Mouse (Mus musculus) left cerebral cortex, adult 9 months (tissue): Measurements from ENCODE around the gene Dcaf17.

Experiments
- DNase-seq, 2 experiments: peaks; one replicate each; pipeline ENCODE4 v3.0.0; 2022; ENCODE audit warnings: low spot score in 2 of 2

Dcaf17 gene

DNA sequence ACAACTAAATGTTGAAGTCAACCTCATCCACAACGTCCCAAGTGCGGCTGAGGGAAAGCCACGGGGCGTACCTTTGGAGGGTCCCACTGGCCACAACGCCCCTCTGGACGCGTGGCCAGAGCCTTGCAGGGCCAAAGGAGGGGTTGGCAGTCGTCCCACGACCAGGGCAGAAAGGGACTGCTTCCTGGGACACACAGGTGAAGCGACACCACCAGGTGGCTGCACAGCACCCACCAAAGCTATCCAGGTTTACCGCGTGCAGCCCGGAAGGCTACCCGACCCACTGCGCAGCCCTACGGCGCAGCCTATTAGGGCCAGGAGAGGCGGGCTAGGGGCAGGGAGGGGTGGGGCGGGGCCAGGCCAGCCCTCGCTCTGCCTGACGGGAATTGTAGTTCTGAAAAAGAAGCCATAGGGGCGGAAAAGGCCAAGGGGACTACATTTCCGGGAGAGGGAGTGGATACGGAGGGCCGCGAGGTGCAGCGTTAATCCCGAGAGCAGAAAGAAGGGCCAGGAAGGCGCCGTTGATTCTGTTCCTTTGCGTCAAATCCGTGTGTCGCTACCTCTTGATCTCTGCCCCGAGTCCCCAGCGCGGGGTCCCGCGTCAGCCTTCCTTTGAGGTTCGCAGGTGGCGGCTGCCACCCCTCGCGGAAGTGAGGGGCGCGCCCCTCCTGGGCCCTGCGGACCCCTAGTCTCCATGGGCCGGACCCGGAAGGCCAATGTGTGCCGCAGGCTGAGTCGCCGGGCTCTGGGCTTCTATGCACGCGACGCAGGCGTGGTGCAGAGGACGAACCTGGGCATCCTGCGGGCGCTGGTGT is at the start of gene Dcaf17, which contains the start of gene Mettl8:
Dcaf17 (plus strand) TSS at position 29 of the 815 bp plus-strand sequence.
Mettl8 (minus strand) TSS at position 284 of the 815 bp plus-strand sequence.
- peak; percentile 73 to 89 for DNase-seq

DNA sequence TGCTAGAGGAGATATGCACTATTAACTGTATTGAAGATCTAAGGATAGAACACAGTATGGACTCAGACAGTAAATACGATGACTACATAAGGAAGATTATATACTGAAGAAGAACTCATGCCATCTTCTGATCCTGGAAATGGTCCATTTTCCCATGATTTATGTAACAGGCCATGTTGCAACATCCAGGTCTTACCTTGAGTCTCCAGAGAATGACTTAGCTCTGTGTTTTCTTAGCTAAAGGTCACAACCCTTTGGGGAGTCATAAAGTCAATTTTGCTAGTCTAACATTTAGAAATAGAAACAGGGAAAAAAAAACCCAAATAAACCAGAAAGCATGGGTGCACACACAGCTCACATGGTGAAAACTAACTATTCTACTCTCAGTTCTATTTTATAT is 43.3 kb upstream of the Dcaf17 start:
- DNase-seq: no peak

DNA sequence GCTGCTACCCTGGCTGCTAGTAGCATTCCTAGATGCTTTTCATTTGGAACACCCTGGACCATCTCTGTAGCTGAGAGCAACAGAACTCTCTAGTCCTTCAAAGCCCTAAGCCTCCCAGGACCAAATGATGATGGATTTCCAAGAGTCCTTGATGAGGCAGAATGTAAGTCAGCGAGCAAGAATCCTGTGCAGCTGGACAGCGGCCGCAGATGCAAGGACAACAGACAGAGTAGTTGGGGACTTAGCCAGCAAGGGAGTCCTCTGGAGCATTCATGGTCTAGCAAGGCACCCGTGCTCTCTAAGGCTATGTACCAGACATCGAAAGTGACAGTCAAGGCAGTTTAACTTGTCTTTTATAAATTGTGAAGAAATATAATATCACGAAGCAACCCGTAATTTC is 41.6 kb upstream of the Dcaf17 start:
- DNase-seq: no peak

DNA sequence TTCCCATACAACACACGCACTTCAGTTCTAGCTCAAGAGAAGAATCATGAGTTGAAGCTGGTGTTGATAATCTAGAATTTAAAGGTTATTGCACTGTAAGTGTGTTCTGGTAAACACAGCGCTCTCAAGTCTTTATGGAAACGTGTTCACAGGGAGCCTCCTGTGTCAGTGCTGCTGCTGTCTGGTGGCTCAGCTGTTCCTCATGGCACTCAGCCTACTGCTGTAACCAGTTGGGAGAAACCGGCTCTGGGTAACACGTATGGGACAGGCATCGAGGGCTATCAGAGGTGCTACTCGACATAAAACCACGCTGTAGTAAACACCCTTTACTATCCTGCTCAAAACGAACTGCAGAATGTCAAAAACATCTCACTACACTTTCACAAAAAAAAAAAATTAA is 35.9 kb upstream of the Dcaf17 start:
- no peak for DNase-seq

DNA sequence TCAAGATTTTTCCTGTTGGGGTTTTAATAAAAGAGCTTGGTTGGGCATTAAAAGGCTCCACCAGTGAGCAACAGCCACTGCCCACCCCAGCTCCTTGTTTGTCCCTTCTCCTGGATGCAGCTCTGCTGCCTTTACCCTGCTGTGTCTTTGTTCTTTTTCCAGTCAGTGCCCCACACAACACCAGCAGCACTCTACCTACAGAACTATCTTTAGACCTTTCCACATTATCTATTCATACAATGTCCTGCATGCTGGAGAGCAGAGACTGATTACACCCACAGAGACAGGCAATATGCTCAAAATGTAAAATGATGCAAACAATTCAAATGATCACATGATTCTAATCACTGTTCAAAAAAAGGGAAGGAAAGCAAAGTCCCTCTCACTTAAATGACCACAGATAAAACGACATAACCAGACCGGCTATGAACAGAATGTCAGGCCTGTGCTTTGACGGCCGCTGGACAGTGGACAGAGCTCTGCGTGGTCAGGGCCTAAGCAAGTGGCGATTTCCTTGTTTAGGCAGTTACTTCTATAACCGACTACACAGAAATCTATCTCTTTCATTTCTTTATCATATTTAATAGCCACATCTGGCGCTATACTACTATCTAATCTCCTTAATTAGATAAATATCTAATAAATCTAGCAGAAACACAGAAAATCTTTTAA is 35.3 kb upstream of the Dcaf17 start:
- DNase-seq: no peak

DNA sequence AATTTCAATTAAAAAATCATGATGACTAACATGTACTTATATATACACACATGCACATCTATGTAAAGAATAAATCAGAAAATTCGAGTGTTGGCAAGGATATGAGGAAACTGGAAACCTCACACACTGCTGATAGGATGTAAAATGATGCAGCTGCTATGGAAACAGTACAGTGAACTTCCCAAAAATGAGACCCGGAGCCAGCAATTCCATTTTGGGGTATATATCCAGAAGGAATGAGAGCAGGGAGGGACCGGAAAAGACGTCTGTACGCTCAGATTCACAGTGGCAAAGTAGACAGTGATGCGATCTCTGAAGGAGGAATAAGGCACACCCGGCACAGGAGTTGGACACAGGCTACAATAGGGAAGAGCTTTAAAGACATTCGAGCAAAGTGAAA is 34.5 kb upstream of the Dcaf17 start:
- no peak for DNase-seq

DNA sequence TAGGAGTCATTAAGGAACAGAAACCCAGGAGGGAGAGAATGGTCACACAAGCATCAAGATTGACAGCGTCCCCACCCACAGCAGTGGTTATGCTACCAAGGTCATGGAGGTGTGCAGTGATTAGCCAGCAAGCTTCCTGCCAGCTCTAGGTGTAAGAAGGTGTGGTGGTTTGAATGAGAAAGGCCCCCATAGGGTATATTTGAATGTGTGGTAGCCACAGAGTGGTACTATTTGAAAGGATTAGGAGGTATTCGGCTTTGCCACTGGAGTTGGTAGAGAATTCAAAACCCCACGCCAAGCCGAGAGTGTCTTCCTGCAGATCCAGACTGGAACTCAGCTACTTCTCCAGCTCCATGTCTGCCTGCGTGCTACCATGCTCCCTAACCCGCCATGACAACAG is 32.1 kb upstream of the Dcaf17 start:
- no peak for DNase-seq

DNA sequence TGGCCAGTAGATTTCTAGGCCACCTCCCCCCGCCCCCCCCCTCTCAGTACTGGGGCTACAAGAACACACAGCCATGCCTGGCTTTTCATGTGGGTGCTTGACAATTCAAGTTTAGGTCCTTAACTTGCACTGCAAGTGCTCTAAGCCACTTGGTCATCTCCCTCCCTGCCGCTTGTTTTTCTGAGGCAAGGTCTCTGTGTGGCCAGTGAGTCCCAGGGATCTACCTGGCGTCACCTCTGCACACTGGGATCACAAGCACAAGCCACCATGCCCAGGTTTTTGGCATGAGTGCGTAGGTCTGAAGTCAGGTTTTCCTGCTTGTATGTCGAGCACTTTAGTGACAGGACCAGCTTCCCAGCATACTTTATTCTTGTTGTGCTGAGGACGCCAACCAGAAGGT is 31.1 kb upstream of the Dcaf17 start:
- DNase-seq: no peak

DNA sequence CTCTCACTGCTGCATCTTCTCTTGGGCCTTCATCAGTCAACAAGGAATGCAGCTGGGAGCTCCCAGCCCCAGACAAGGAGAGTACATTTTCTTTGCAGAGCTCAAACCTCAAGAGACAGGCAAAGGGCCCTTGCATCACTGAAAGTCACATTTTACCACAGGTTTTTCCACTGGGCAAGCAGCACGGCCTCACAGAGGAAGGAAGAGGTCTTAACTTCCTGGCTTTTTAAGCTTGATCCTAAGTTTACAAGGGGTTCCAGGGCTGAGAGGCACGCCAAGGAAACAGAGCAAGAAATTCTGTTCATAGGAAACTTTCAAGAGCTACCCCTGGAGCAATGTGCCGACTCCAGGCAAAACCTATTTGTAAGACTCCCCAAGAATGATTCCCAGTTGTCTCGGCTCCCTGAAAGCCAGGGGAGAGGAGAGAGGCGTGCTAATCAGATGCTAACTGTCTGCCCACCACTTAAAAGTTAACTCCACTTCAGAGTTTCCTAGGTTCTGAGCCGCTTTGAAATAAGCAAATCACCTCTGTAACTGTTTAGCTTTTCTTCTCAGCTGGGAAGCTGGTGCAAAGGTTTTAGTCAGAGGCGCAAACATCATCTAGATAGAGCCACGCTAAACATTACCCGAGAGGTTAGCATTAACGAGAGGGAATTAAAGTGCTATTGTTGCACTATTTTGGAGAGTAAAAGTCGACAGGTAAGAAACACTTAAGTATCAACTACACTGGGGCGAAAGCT is 29.4 kb upstream of the Dcaf17 start:
- DNase-seq: no peak

DNA sequence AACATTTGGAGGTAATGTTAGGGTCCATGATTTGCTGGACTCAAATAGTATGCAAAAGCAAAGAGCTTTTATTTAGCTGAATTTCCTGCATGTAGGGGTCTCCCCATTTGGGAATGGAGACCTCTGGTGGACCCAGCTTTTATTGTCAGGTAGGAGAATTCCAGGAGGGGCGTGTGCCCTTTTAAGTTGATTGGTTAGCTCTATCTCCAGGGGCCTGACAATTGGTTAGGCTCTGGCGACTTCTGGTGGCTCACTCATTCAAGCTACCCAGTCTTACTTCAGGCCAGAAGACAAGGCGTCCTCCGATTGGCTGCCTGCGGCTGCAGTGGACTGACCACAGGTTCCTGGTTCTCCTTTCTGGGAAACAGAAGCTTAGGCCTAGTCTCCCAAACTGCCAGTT is 28.3 kb upstream of the Dcaf17 start:
- no peak for DNase-seq

DNA sequence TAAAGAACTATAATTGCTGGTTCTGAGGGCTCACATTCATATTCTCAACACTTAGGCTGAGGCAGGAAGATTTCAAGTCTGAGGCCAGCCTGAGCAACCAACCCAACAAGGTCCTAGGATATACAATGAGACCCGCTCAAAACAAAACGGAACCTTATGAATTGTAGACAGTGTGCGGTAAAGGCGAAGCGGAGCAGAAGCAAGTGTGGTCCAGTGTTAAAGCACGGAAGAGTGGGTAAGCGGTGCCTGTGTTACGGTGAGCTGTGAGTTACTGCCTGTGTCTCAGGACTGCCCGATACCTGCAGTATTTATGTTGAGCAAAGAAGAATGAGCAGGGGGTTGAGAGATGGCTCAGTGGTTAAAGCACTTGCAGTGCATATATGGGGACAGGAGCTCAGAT is 27.5 kb upstream of the Dcaf17 start:
- no peak for DNase-seq

DNA sequence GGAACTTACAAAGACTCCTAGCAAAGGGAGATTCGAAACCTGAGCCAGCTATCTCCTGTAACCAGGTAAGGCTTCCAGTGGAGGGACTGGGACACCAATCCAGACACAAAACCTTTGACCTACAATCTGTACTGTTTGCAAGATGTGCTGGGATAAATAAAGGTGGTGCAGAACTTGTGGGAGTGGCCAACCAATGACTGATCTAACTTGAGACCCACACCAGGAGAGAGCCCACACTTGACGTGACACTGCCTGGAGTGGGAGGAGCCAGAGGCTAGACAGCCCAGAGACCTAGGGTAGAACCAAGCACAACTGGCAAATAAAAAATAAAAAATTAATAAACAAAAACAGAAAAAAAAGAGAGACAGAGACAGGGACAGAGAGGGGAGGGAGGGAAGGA is 24.5 kb upstream of the Dcaf17 start:
- no peak for DNase-seq

DNA sequence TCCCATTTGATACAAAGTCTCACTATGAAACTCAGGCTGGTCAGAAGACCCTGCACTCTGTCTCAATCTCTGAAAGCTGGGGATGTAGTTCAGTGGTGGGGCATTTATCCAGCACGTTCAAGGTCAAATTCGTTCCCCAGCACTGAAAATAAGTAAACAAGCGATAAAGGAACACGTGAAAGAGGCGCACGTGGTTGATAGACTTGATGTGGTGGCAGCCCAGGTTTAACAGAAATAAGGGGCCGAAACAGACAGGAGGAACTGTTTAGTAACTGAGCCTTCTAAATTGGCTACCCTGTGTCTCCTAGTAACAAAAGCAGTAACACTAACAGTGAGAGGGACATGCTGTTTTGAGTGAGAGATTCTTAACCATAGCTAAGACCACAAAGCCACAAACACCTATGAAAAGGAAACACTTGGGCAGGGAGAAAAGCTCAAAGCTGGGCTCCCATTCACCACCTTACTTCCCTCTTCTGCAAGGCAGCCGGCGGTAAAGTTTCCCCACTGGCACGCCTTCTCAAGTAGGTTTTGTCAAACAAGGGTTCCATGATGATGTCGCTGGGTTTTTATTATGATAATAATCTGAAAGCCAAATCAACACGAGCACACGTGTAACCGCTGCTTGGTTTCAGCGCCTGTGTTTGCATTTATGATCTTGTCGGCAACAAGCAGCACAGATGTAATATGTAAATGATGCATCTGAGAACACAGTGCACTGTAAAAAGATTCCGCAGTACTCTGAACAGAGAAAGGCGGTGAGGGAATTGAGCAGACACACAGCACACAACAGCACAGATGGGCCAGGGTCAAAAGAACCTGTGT is 22.9 kb upstream of the Dcaf17 start:
- DNase-seq: no peak

DNA sequence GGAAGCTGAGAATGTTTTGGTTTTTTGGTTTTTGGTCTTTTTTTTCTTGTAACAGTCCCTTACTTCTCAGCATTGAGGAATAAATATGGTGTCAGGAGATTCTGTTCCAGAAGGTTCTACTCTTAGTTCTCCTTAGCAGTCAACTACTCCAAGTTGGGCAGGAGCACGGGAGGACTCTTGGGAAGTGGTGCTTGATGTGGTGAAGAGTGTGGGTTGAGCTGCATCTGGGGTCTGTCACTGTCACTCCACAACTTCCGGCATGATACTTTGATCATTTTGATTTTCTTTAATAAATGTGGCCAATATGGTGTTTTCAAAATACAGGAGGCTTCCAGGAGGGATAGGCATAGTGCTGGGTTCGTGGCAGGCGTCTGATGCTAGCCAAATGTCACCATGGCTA is 22.1 kb upstream of the Dcaf17 start:
- DNase-seq: no peak

DNA sequence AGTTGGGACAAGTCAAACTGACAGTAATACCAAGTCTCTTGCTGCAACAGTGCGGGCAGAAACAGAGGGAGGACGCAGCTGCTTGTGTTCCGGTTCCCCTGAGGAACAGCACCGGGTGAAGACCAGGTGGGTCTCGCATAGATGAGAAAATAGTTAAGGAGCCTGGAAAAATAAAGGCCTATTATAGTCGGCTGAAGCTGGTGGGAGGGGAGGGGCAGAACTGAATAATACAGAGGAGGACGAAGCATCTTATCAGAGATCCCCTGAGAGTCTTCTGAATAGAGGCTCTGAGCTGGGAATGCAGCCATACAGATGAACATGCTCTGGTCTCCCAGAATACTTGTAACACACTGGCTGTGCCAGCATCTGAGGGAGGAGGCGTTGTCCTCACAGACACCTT is 21.1 kb upstream of the Dcaf17 start:
- no peak for DNase-seq

DNA sequence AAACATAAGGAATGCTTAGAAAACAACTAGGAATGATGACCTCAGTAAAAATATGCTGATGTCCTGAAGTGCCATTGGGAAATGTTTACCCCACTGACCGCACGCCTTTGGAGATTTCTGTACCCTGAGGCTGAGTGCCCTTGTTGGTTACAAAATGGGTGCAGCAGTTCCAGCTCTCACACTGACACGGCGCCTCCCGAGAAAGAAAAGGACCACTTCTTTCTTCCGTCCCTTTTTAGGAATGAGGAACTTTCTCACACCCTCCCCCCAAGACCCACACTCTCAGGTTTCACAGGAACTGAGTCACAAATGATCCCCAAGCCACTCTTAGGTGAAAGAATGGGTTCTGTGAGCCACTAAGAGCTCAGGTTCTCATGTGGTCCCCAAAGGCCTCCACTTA is 17.7 kb upstream of the Dcaf17 start:
- no peak for DNase-seq

DNA sequence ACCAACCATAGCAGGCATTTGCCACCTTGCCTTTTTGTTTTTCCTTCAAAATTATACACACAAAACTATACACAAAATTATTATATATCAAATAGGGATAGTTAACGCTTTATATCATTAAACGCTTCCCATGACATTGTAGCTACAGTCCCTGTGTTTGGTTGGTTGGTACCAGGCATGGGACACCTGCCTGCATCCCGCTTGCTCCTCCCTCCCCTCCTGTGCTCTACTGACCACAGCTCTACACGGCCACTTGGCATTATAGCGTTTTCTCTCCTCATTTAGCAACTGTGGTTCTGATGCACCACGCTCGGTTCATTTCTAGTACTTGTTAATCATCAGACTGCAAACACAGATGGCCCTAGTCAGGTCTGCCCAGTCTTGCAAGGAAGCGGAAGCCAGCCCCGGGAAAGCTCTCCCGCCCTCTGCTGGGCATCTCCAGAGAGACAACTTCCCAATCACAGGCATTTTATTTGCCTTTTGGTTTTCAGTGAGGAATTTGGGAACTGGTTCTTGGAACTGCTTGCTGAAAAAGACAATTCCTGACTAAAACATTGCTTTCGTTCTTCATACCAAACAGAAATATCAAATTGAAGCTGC is 15.5 kb upstream of the Dcaf17 start:
- DNase-seq: peak; percentile 48 to 92

DNA sequence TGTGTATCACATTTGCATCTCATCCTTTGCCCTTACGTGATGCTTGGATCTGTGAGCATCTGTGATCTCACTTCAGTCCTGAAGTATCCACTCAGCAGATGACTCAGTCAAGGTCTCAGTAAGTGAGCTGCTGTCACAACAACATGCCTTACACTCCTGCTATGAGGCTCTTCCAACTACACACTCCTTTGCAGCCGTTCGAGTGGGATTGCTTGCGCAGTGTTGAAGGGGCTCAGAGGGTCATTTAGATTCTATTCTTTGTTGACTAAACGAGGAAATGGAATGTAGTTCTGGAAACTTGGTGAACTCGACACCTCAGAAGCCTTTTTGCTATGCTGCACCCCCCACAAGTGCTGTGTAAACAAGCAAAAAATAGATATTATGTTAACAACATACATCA is 9.0 kb upstream of the Dcaf17 start:
- DNase-seq: no peak

DNA sequence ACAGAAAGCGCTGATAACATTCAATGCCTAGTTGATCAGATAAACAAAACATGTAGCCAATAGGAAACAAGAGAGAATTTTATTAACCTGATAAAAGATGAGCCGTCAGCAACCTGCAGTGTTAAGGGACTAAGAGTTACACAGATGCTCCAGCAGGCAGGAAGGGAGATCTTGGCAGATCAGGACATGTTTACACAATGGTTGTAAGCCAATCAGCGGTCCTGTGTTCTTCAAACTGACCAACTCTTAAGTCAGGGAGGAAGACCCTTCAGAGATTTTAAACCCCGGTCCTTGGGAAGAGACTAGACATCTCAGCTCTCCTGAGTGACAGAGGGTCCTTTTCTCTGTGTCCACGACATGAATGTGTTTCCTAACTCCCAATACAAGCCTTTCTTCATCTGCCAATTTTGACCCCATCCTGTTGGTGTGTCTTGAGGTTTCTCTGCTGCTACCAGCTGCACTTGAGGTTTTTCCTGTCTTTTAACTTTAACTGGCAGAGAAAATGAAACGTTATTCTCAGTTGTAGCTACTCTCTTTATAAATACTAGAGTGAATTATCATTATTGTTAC is 8.3 kb upstream of the Dcaf17 start:
- no peak for DNase-seq

DNA sequence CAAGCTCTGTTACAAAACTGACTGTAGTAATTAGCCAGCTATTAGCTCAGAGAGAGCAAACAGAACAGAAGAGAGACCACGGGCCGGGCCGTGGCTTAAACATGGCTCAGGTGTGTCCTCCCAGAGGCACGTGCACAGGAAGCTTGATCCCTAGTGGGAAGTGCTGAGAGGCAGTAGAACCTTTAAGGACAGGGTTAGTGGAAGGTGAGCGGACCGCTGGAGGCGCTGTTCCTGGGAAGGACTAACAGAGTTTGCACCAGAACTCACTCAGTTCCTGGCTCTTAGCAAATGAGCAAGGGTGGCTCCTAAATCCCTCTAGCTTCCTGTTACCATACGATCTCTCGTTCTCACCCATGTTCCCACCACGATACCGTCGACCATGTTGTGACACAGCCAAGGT is 6.2 kb upstream of the Dcaf17 start:
- no peak for DNase-seq

DNA sequence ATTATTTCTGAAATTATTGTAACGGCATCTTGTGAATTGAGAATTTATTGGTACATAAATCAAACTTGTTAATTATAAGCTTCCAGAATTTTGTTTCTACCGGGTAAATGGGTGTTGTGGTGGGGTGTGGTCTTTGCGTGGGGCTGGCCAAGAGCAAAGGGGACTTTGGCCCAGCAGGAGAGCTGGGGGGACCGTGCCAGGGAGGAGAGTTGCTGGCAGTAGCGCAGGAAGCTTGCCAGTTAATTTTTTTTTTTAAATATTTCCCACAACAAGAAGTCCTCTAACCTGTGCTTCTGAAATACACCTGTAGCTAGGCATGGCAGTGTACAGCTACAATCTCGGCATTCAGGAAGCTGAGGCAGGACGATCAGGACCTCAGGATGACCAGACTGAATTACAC is 4.6 kb upstream of the Dcaf17 start:
- no peak for DNase-seq
